Mouse (Mus musculus): ENCODE measurements around the gene Parvb.

Parvb gene

GRCm38 (mm10) chr15:84297454-84297853 is 65.6 kb downstream of the Parvb start:
- no peak for DNase-seq

GRCm38 (mm10) chr15:84298804-84299370 is 67.0 kb downstream of the Parvb start:
- peak; percentile 80 for DNase-seq

GRCm38 (mm10) chr15:84299662-84300333 is 68.0 kb downstream of the Parvb start:
- peak; percentile 85 for DNase-seq

- no peak for DNase-seq
Measured at GRCm38 (mm10) chr15:84300591-84300990, 68.7 kb downstream of the Parvb start.

GRCm38 (mm10) chr15:84301026-84301425 is 69.2 kb downstream of the Parvb start:
- peak; percentile 77 for DNase-seq

- DNase-seq: peak; percentile 29
Measured at GRCm38 (mm10) chr15:84301641-84302420, 70.0 kb downstream of the Parvb start.

- DNase-seq: no peak
Measured at GRCm38 (mm10) chr15:84303264-84303663, 71.4 kb downstream of the Parvb start.

GRCm38 (mm10) chr15:84305333-84305732 is 73.5 kb downstream of the Parvb start:
- DNase-seq: peak; percentile 28

GRCm38 (mm10) chr15:84310271-84310670 is 78.4 kb downstream of the Parvb start:
- DNase-seq: no peak

GRCm38 (mm10) chr15:84311295-84312085 is 79.6 kb downstream of the Parvb start:
- no peak for DNase-seq

- DNase-seq: peak; percentile 58
Measured at GRCm38 (mm10) chr15:84312878-84313565, 81.2 kb downstream of the Parvb start.

- no peak for DNase-seq
Measured at GRCm38 (mm10) chr15:84313566-84313878, 81.7 kb downstream of the Parvb start.

GRCm38 (mm10) chr15:84314420-84315080 is 82.7 kb downstream of the Parvb start:
- DNase-seq: peak; percentile 22

- peak; percentile 36 for DNase-seq
Measured at GRCm38 (mm10) chr15:84315276-84316046, 83.6 kb downstream of the Parvb start.

- no peak for DNase-seq
Measured at GRCm38 (mm10) chr15:84319393-84319792, 87.5 kb downstream of the Parvb start.

GRCm38 (mm10) chr15:84321544-84322174 is 89.8 kb downstream of the Parvb start:
- DNase-seq: no peak

GRCm38 (mm10) chr15:84323966-84324869 is 92.4 kb downstream of the Parvb start, which contains the start of gene Parvg:
Parvg (plus strand) TSS chr15:84324026.
- no peak for DNase-seq

- DNase-seq: no peak
Measured at GRCm38 (mm10) chr15:84324870-84325553, 93.2 kb downstream of the Parvb start.

GRCm38 (mm10) chr15:84325736-84326135 is 93.9 kb downstream of the Parvb start:
- peak; percentile 24 for DNase-seq
